Mouse (Mus musculus) embryonic facial prominence, embryonic 14.5 days (tissue): ENCODE data around the gene Cyp4f15. TPM values are rescaled to one million over a fixed set of nuclear protein-coding genes. Genes with fewer than 3 reads are reported as not detected.

Source experiments
- ATAC-seq: fragments of 200-750 bp; cut with Nextera tagmentation; 2 replicates; pipeline ENCODE4 v1.8.0; 2017; ENCODE audit warnings: low read depth, moderate number of reproducible peaks, moderate TSS enrichment
- DNase-seq: peaks from one replicate; pipeline ENCODE4 v3.0.0-alpha.2; 2015; ENCODE audit warnings: low spot score
- H3K27ac ChIP-seq: fragments of 300-500 bp; sonication (generic); replicated peaks from 2 replicates; pipeline ENCODE4 v1.5.1; 2014; ENCODE audit warnings: low read depth, mild to moderate bottlenecking, low read length, moderate library complexity
- H3K27me3 ChIP-seq: fragments of 300-500 bp; sonication (generic); replicated peaks from 2 replicates; pipeline ENCODE4 v1.6.1; 2014; ENCODE audit warnings: low read length; ENCODE audit not compliant: control insufficient read depth, insufficient read depth
- H3K36me3 ChIP-seq: fragments of 300-500 bp; sonication (generic); 2 replicates; pipeline ENCODE4 v1.6.1; 2014; ENCODE audit warnings: low read length, mixed read lengths; ENCODE audit not compliant: control insufficient read depth, insufficient read depth
- H3K4me1 ChIP-seq: fragments of 300-500 bp; sonication (generic); 2 replicates; pipeline ENCODE4 v1.6.1; 2014; ENCODE audit warnings: antibody characterized with exemption, low read length; ENCODE audit not compliant: control insufficient read depth, insufficient read depth
- H3K4me2 ChIP-seq: fragments of 300-500 bp; sonication (generic); 2 replicates; pipeline ENCODE4 v1.6.1; 2014; ENCODE audit warnings: low read depth, mild to moderate bottlenecking, low read length, moderate library complexity, mixed read lengths
- H3K4me3 ChIP-seq: fragments of 300-500 bp; sonication (generic); 2 replicates; pipeline ENCODE4 v1.5.1; 2014; ENCODE audit warnings: low read depth, mild to moderate bottlenecking, low read length
- H3K9ac ChIP-seq: fragments of 300-500 bp; sonication (generic); 2 replicates; pipeline ENCODE4 v1.6.1; 2014; ENCODE audit warnings: low read depth, mild to moderate bottlenecking, low read length, moderate library complexity, mixed read lengths
- H3K9me3 ChIP-seq: fragments of 300-500 bp; sonication (generic); 2 replicates; pipeline ENCODE4 v1.6.1; 2016; ENCODE audit warnings: low read length; ENCODE audit not compliant: control insufficient read depth
- WGBS: fragments of 180-500 bp; shearing (Covaris S2); extraction: QIAGEN DNeasy Blood & Tissue Kit; methylation state at CpG from one replicate; pipeline ENCODE4 v1.1.7; 2014; 5-methylcytosine and 5-hydroxymethylcytosine counted together
- polyA plus RNA-seq: library from polyadenylated mRNA; unstranded; fragments of >200 nt; fragmentation: Nextera tagmentation; extraction: Ambion mirVana; gene quantifications from 2 replicates; pipeline ENCODE4 v1.2.1, GENCODE M21; 2014

Cyp4f15 gene
- polyA plus RNA-seq, result 0.71 and 0.75 TPM in 2 replicates

DNA sequence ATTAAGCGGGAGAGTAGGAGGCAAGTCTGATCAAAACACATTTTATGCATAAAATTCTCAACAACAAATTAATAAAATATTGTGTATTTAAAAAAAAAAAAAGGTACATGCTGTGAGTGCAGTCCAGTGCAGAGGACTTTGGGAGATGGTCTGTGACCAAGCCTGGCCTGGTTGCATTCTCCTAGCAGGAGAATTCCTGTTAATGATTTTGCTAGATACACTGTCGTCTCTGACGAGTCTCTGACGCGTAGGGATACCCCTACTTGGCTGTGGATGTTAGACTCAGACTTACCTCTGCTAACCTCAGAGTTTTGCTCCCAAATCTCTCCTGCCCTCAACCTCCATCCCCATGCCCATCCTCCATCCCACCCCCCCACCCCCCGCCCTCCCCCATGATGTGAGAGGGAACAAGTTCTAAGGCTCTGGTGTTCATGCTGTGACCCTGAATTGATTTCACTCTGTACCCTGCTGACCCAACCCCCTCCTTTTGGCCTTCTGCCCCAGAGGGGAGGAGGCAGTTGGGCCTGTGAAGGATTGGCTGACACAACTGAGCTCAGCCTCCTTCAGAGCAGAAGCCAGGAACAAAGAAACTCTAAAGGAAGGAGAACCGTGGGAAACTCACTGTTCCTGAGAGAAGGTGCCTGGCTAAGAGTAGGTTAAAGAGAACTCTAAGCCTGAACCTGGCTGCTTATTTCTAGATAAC is at the start of gene Cyp4f15:
TSS of gene Cyp4f15 (plus strand) at position 580 of the 703 bp plus-strand sequence.
- H3K4me3 ChIP-seq, result no peak within 1 kb of the TSS
- H3K9ac ChIP-seq, result no peak within 1 kb of the TSS
- no peaks in the 10 kb centered on the region for H3K4me1 ChIP-seq
- ATAC-seq (0 out of 2 replicates have a peak, but pooled peaks have one; percentile 50), DNase-seq (peak; percentile 13)
- H3K36me3 ChIP-seq, result no peaks in the 10 kb centered on the region
- no peak within 1 kb of the TSS for H3K27ac ChIP-seq
- 25% methylated on average over 7 of the region's 7 CpGs for WGBS
- no peaks in the 10 kb centered on the region for H3K27me3 ChIP-seq
- H3K4me2 ChIP-seq, result no peak within 1 kb of the TSS
- no peaks in the 10 kb centered on the region for H3K9me3 ChIP-seq

- ATAC-seq (no peak), DNase-seq (no peak)
- H3K9me3 ChIP-seq, result no peaks in the 10 kb centered on the region
- no peak overlapping the region for H3K27ac ChIP-seq
- no peak overlapping the region for H3K4me2 ChIP-seq
- no peaks in the 10 kb centered on the region for H3K27me3 ChIP-seq
- no peak overlapping the region for H3K4me3 ChIP-seq
- WGBS, result 48% methylated on average over 3 of the region's 3 CpGs
- H3K4me1 ChIP-seq, result no peaks in the 10 kb centered on the region
- H3K36me3 ChIP-seq, result no peaks in the 10 kb centered on the region
- H3K9ac ChIP-seq, result no peak overlapping the region
Measured at GRCm38 (mm10) chr17:32636341-32636740, 49.1 kb upstream of the Cyp4f15 start.

DNA sequence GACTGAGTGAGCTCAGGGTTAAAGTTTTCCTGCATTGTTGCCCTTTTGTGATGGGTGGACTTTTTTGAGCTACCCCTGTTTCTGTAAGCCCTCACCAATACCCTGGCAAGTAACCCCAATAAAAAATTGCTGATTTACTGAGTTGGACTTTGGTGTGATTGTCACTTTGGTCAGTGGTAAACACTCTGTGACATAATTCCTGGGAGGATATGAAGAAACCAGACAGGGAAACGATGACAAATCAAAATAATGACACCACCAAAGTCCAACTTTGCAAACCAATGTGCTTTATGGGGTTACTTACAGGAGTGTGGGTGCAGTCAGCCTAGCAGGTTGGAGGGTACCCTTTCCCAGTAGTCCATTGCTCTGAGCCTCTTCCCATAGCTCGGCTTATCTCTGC is 48.3 kb upstream of the Cyp4f15 start:
- Histone ChIP-seq H3K4me2 (no peak overlapping the region), H3K9ac (no peak overlapping the region), H3K27ac (no peak overlapping the region), H3K9me3 (no peaks in the 10 kb centered on the region), H3K4me1 (no peaks in the 10 kb centered on the region), H3K27me3 (no peaks in the 10 kb centered on the region), H3K4me3 (no peak overlapping the region), H3K36me3 (no peaks in the 10 kb centered on the region)
- no peak for ATAC-seq
- WGBS, result 71% methylated on average over 2 of the region's 2 CpGs
- no peak for DNase-seq

DNA sequence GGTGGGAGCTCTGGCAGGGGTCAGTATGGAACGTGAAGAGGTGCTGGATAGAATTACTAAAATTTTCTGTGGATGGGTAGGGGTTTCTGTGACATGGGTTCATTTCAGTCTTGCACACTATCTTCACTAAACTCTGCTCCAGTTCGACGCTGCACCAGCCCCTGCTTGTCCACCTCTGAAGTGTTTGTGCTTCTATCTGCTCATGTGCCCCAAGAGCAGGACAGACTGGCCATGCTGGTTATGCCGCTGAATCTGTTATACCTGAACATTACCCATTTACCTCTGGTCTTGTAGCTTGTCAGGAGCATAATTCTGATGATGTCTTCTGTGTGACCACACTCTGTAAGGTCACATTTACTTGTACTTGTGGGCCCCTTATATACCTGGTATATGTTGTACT is 38.8 kb upstream of the Cyp4f15 start:
- Histone ChIP-seq H3K9me3 (no peaks in the 10 kb centered on the region), H3K36me3 (no peaks in the 10 kb centered on the region), H3K27me3 (no peaks in the 10 kb centered on the region), H3K4me2 (no peak overlapping the region), H3K4me1 (no peaks in the 10 kb centered on the region), H3K27ac (no peak overlapping the region), H3K9ac (no peak overlapping the region), H3K4me3 (no peak overlapping the region)
- WGBS, result 81% methylated on average over 4 of the region's 4 CpGs
- DNase-seq, result no peak
- ATAC-seq, result no peak

- WGBS, result 87% methylated on average over 4 of the region's 4 CpGs
- Histone ChIP-seq H3K9ac (no peak overlapping the region), H3K36me3 (no peaks in the 10 kb centered on the region), H3K27me3 (no peaks in the 10 kb centered on the region), H3K4me2 (no peak overlapping the region), H3K4me3 (no peak overlapping the region), H3K9me3 (no peaks in the 10 kb centered on the region), H3K27ac (no peak overlapping the region), H3K4me1 (no peaks in the 10 kb centered on the region)
- ATAC-seq (no peak), DNase-seq (no peak)
Measured at GRCm38 (mm10) chr17:32653860-32654259, 31.6 kb upstream of the Cyp4f15 start.

DNA sequence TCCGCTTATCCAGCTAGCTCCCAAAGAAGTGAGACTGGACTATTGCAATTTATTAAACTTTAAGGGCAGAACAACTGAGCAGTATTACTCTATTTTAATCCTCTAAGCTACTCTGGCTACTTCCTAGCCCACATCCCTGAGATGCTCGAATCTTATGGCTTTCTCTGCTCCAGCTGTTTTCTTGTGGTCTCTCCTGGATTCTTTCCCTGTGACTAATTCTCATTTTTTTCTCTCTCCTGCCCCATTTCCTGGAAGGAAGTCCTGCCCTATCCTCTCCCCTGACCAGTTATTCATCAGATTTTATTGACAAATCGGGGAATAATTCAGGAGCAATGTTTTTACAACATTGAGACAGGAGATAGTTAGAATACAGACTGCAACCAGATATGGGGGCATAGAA is 28.4 kb upstream of the Cyp4f15 start:
- no peaks in the 10 kb centered on the region for H3K36me3 ChIP-seq

DNA sequence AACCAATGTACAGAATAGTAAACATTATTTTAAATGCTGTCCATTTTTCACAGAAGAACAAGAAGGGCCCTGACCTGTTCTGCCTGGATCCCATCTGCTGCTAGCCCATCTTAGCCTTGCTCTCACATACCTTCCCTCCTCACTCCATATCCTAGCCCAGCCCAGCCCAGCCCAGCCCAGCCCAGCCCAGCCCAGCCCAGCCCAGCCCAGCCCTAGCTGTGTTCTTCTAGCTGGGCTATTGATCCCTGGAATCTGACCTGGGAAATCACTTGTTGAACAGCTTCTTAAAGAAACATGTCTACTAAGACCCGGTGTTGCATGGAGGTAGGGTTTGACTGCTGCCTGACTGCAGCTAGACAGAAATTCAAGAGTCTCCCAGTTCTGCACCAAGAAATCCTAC is 27.2 kb upstream of the Cyp4f15 start:
- WGBS, result 91% methylated on average over 1 of the region's 1 CpGs
- Histone ChIP-seq H3K9ac (no peak overlapping the region), H3K4me3 (no peak overlapping the region), H3K36me3 (no peaks in the 10 kb centered on the region), H3K27ac (no peak overlapping the region), H3K27me3 (no peaks in the 10 kb centered on the region), H3K4me1 (no peaks in the 10 kb centered on the region), H3K9me3 (no peaks in the 10 kb centered on the region), H3K4me2 (no peak overlapping the region)
- DNase-seq (no peak), ATAC-seq (no peak)

More for the DNA sequence above, 28.4 kb upstream of the Cyp4f15 start:
- DNase-seq, result no peak
- no peak for ATAC-seq
- Histone ChIP-seq H3K9me3 (no peaks in the 10 kb centered on the region), H3K4me2 (no peak overlapping the region), H3K27me3 (no peaks in the 10 kb centered on the region), H3K4me3 (no peak overlapping the region), H3K27ac (no peak overlapping the region), H3K9ac (no peak overlapping the region), H3K4me1 (no peaks in the 10 kb centered on the region)
- 67% methylated on average over 3 of the region's 3 CpGs for WGBS

DNA sequence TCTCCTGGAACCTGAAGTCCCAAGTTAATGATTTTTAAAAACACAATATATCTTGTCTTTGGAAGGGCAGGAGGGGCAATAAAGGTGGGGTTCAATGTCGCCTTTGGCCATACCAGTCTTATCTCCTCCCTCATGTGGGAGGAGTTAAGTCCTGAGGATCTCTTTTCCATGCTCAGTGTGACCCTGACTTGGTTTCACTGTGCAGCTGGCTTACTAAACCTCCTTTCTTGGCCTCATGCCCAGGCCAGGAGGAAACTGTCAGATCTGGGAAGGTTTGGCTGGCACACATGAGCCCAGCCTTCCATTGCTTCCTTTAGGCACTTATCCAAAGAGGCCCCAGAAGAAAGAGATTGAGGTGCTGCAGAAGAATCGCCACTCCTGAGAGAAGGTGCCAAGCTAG is 26.7 kb upstream of the Cyp4f15 start, which contains the start of gene Cyp4f40:
TSS of gene Cyp4f40 (plus strand) at position 189 of the 400 bp plus-strand sequence.
- Histone ChIP-seq H3K36me3 (no peaks in the 10 kb centered on the region), H3K9ac (no peak within 1 kb of the TSS), H3K4me2 (no peak within 1 kb of the TSS), H3K27ac (no peak within 1 kb of the TSS), H3K4me1 (no peaks in the 10 kb centered on the region), H3K27me3 (no peaks in the 10 kb centered on the region), H3K4me3 (no peak within 1 kb of the TSS), H3K9me3 (no peaks in the 10 kb centered on the region)
- ATAC-seq (no peak; the same call in 1 of the 2 replicates), DNase-seq (peak; percentile 75)
- WGBS, result 54% methylated on average over 2 of the region's 2 CpGs

GRCm38 (mm10) chr17:32673976-32674375 is 11.5 kb upstream of the Cyp4f15 start:
- no peak for DNase-seq
- 63% methylated on average over 7 of the region's 7 CpGs for WGBS
- no peaks in the 10 kb centered on the region for H3K36me3 ChIP-seq

More at GRCm38 (mm10) chr17:32673976-32674375, 11.5 kb upstream of the Cyp4f15 start:
- H3K9me3 ChIP-seq, result no peaks in the 10 kb centered on the region
- no peaks in the 10 kb centered on the region for H3K27me3 ChIP-seq
- no peak overlapping the region for H3K4me2 ChIP-seq
- no peaks in the 10 kb centered on the region for H3K4me1 ChIP-seq
- no peak for ATAC-seq
- H3K4me3 ChIP-seq, result no peak overlapping the region
- no peak overlapping the region for H3K9ac ChIP-seq
- H3K27ac ChIP-seq, result no peak overlapping the region
